Mouse (Mus musculus): ENCODE results near the gene Fgfr2. TPM values are rescaled to one million over a fixed set of nuclear protein-coding genes. Genes with fewer than 3 reads are reported as not detected.
A peak's percentile ranks its signal among the peaks of the same experiment; 100 is the strongest.
"Not testable (repeated sequence)": the region's sequence is repeated elsewhere in the genome, so short reads cannot be mapped to it uniquely, and the experiment has no call there.

The Fgfr2 gene
- polyA plus RNA-seq, 1 experiment from 2014 or later = 24.9 TPM

GRCm38 (mm10) chr7:130545893-130546292 lies 2577.3 kb downstream of the Fgfr2 start:
- H3K27ac ChIP-seq (ENCODE audit: low read depth, low read length) = peak overlapping the region; percentile 99
- H3K27me3 ChIP-seq (ENCODE audit: control insufficient read depth, insufficient read depth, low read length) = no peaks in the 10 kb centered on the region
- H3K36me3 ChIP-seq (ENCODE audit: control insufficient read depth, insufficient read depth, low read length) = peaks cover 27% of the 10 kb centered on the region
- ATAC-seq (replicated peaks; ENCODE audit: insufficient number of reproducible peaks, low FRiP score, low TSS enrichment) = no peak
- 56% methylated on average over 3 of the region's 3 CpGs for WGBS (ENCODE audit: insufficient replicate concordance)
- no peaks in the 10 kb centered on the region for H3K9me3 ChIP-seq (replicated peaks; ENCODE audit: control insufficient read depth, low read length)
- peak overlapping the region; percentile 91 for H3K4me2 ChIP-seq
- H3K4me1 ChIP-seq (ENCODE audit: control insufficient read depth, insufficient read depth, low read length) = peaks cover 12% of the 10 kb centered on the region
- H3K4me3 ChIP-seq (ENCODE audit: low read depth, low read length) = peak overlapping the region; percentile 84
- peak overlapping the region; percentile 97 for H3K9ac ChIP-seq (ENCODE audit: low read depth, low read length)

GRCm38 (mm10) chr7:130545401-130545800 lies 2577.7 kb downstream of the Fgfr2 start:
- Histone ChIP-seq H3K4me2 (peak overlapping the region; percentile 91), H3K27ac (ENCODE audit: low read depth, low read length) (no peak overlapping the region), H3K27me3 (ENCODE audit: control insufficient read depth, insufficient read depth, low read length) (no peaks in the 10 kb centered on the region), H3K9ac (ENCODE audit: low read depth, low read length) (no peak overlapping the region), H3K36me3 (ENCODE audit: control insufficient read depth, insufficient read depth, low read length) (peaks cover 27% of the 10 kb centered on the region), H3K4me1 (ENCODE audit: control insufficient read depth, insufficient read depth, low read length) (peaks cover 12% of the 10 kb centered on the region), H3K9me3 (replicated peaks; ENCODE audit: control insufficient read depth, low read length) (no peaks in the 10 kb centered on the region), H3K4me3 (ENCODE audit: low read depth, low read length) (peak overlapping the region; percentile 84)
- ATAC-seq (replicated peaks; ENCODE audit: insufficient number of reproducible peaks, low FRiP score, low TSS enrichment) = no peak
- WGBS (ENCODE audit: insufficient replicate concordance) = 88% methylated on average over 5 of the region's 5 CpGs

- no peak for ATAC-seq (replicated peaks; ENCODE audit: insufficient number of reproducible peaks, low FRiP score, low TSS enrichment)
- Histone ChIP-seq H3K27ac (ENCODE audit: low read depth, low read length) (no peak overlapping the region), H3K9ac (ENCODE audit: low read depth, low read length) (no peak overlapping the region), H3K36me3 (ENCODE audit: control insufficient read depth, insufficient read depth, low read length) (peaks cover 27% of the 10 kb centered on the region), H3K4me3 (ENCODE audit: low read depth, low read length) (no peak overlapping the region), H3K9me3 (replicated peaks; ENCODE audit: control insufficient read depth, low read length) (no peaks in the 10 kb centered on the region), H3K4me1 (ENCODE audit: control insufficient read depth, insufficient read depth, low read length) (peaks cover 12% of the 10 kb centered on the region), H3K4me2 (no peak overlapping the region), H3K27me3 (ENCODE audit: control insufficient read depth, insufficient read depth, low read length) (no peaks in the 10 kb centered on the region)
- WGBS (ENCODE audit: insufficient replicate concordance) = 95% methylated on average over 4 of the region's 4 CpGs
These were observed 2580.0 kb downstream of the Fgfr2 start for GRCm38 (mm10) chr7:130543181-130543580.

- H3K27ac ChIP-seq (ENCODE audit: low read depth, low read length) = no peak overlapping the region
- no peaks in the 10 kb centered on the region for H3K9me3 ChIP-seq (replicated peaks; ENCODE audit: control insufficient read depth, low read length)
- H3K9ac ChIP-seq (ENCODE audit: low read depth, low read length) = no peak overlapping the region
- H3K4me3 ChIP-seq (ENCODE audit: low read depth, low read length) = no peak overlapping the region
- H3K27me3 ChIP-seq (ENCODE audit: control insufficient read depth, insufficient read depth, low read length) = no peaks in the 10 kb centered on the region
- 85% methylated on average over 7 of the region's 7 CpGs for WGBS (ENCODE audit: insufficient replicate concordance)
- H3K4me1 ChIP-seq (ENCODE audit: control insufficient read depth, insufficient read depth, low read length) = no peaks in the 10 kb centered on the region
- no peak overlapping the region for H3K4me2 ChIP-seq
- H3K36me3 ChIP-seq (ENCODE audit: control insufficient read depth, insufficient read depth, low read length) = peaks cover 30% of the 10 kb centered on the region
- ATAC-seq (replicated peaks; ENCODE audit: insufficient number of reproducible peaks, low FRiP score, low TSS enrichment) = no peak
These were observed 2583.0 kb downstream of the Fgfr2 start for GRCm38 (mm10) chr7:130540176-130540575.

- no peak overlapping the region for H3K27ac ChIP-seq (ENCODE audit: low read depth, low read length)
- H3K9me3 ChIP-seq (replicated peaks; ENCODE audit: control insufficient read depth, low read length) = no peaks in the 10 kb centered on the region
- no peak for ATAC-seq (replicated peaks; ENCODE audit: insufficient number of reproducible peaks, low FRiP score, low TSS enrichment)
- H3K4me2 ChIP-seq = no peak overlapping the region
- 0 out of 2 replicates have a peak, but pooled peaks cover 3% of the 10 kb centered on the region for H3K4me1 ChIP-seq (ENCODE audit: control insufficient read depth, insufficient read depth, low read length)
- no peak overlapping the region for H3K9ac ChIP-seq (ENCODE audit: low read depth, low read length)
- no peak overlapping the region for H3K4me3 ChIP-seq (ENCODE audit: low read depth, low read length)
- H3K36me3 ChIP-seq (ENCODE audit: control insufficient read depth, insufficient read depth, low read length) = peaks cover 15% of the 10 kb centered on the region
- WGBS (ENCODE audit: insufficient replicate concordance) = 88% methylated on average over 4 of the region's 4 CpGs
- no peaks in the 10 kb centered on the region for H3K27me3 ChIP-seq (ENCODE audit: control insufficient read depth, insufficient read depth, low read length)
These were observed 2586.1 kb downstream of the Fgfr2 start for GRCm38 (mm10) chr7:130537068-130537467.

- H3K4me3 ChIP-seq (ENCODE audit: low read depth, low read length) = no peak overlapping the region
- no peaks in the 10 kb centered on the region for H3K27me3 ChIP-seq (ENCODE audit: control insufficient read depth, insufficient read depth, low read length)
- peaks cover 15% of the 10 kb centered on the region for H3K36me3 ChIP-seq (ENCODE audit: control insufficient read depth, insufficient read depth, low read length)
- H3K9ac ChIP-seq (ENCODE audit: low read depth, low read length) = no peak overlapping the region
- H3K4me1 ChIP-seq (ENCODE audit: control insufficient read depth, insufficient read depth, low read length) = 0 out of 2 replicates have a peak, but pooled peaks cover 3% of the 10 kb centered on the region
- no peak overlapping the region for H3K4me2 ChIP-seq
- no peak overlapping the region for H3K27ac ChIP-seq (ENCODE audit: low read depth, low read length)
- no peak for ATAC-seq (replicated peaks; ENCODE audit: insufficient number of reproducible peaks, low FRiP score, low TSS enrichment)
- 87% methylated on average over 4 of the region's 4 CpGs for WGBS (ENCODE audit: insufficient replicate concordance)
- no peaks in the 10 kb centered on the region for H3K9me3 ChIP-seq (replicated peaks; ENCODE audit: control insufficient read depth, low read length)
These were observed 2588.0 kb downstream of the Fgfr2 start for GRCm38 (mm10) chr7:130535174-130535573.

GRCm38 (mm10) chr7:130533316-130534260 lies 2589.6 kb downstream of the Fgfr2 start:
- WGBS (ENCODE audit: insufficient replicate concordance) = 47% methylated on average over 24 of the region's 25 CpGs
- ATAC-seq (replicated peaks; ENCODE audit: insufficient number of reproducible peaks, low FRiP score, low TSS enrichment) = peak; percentile 55; the same call in 1 of the 2 replicates
- no peak overlapping the region for H3K9ac ChIP-seq (ENCODE audit: low read depth, low read length)
- no peaks in the 10 kb centered on the region for H3K9me3 ChIP-seq (replicated peaks; ENCODE audit: control insufficient read depth, low read length)
- H3K27ac ChIP-seq (ENCODE audit: low read depth, low read length) = peak overlapping the region; percentile 29; the same call in 1 of the 2 replicates
- H3K36me3 ChIP-seq (ENCODE audit: control insufficient read depth, insufficient read depth, low read length) = peaks cover 15% of the 10 kb centered on the region
- no peak overlapping the region for H3K4me2 ChIP-seq
- no peak overlapping the region for H3K4me3 ChIP-seq (ENCODE audit: low read depth, low read length)
- 0 out of 2 replicates have a peak, but pooled peaks cover 3% of the 10 kb centered on the region for H3K4me1 ChIP-seq (ENCODE audit: control insufficient read depth, insufficient read depth, low read length)
- H3K27me3 ChIP-seq (ENCODE audit: control insufficient read depth, insufficient read depth, low read length) = no peaks in the 10 kb centered on the region

- not testable (repeated sequence) for H3K27me3 ChIP-seq (ENCODE audit: control insufficient read depth, insufficient read depth, low read length); H3K9ac ChIP-seq (ENCODE audit: low read depth, low read length); H3K9me3 ChIP-seq (replicated peaks; ENCODE audit: control insufficient read depth, low read length); H3K4me3 ChIP-seq (ENCODE audit: low read depth, low read length); H3K4me2 ChIP-seq; H3K4me1 ChIP-seq (ENCODE audit: control insufficient read depth, insufficient read depth, low read length); H3K27ac ChIP-seq (ENCODE audit: low read depth, low read length); ATAC-seq (replicated peaks; ENCODE audit: insufficient number of reproducible peaks, low FRiP score, low TSS enrichment)
- WGBS (ENCODE audit: insufficient replicate concordance) = 96% methylated on average over 14 of the region's 15 CpGs
- H3K36me3 ChIP-seq (ENCODE audit: control insufficient read depth, insufficient read depth, low read length) = peaks cover 12% of the 10 kb centered on the region
These were observed 2592.0 kb downstream of the Fgfr2 start for GRCm38 (mm10) chr7:130531138-130531537.

Data from heart, embryonic 11.5 days (tissue).